In genomic region chr10:127072270-127072669, GRCm38 (mm10) we compare ENCODE assay signal across 5 mouse cellular contexts. TPM values are rescaled to one million over a fixed set of nuclear protein-coding genes. Genes with fewer than 3 reads are reported as not detected.
"Had no signal": no experiment of that assay in that cellular context is flagged by ENCODE, and none has a peak within 500 bp of the region (broad histone marks: within the 10 kb centered on the region; RNA-seq: fewer than 3 reads in every experiment).

No protein-coding gene starts in this region.

RNA-seq across cellular contexts. Expression of gene Cyp27b1, which starts 24.2 kb away (rescaled TPM):
- total RNA-seq: megakaryocyte progenitor cell, adult 5-6 weeks had no signal
- polyA plus RNA-seq: liver, embryonic 15.5 days; liver, postnatal 0 days; macrophage; midbrain, embryonic 11.5 days had no signal
